Mouse (Mus musculus) testis, adult 2 months (tissue): ENCODE measurements around the gene Gm10220. TPM values are rescaled to one million over a fixed set of nuclear protein-coding genes. Genes with fewer than 3 reads are reported as not detected.

Experiments
- H3K27ac ChIP-seq: fragments of 200-500 bp; 2 replicates; pipeline ENCODE4 v1.5.1; 2012; ENCODE audit warnings: low read depth, low read length; ENCODE audit not compliant: control insufficient read depth, insufficient read depth
- H3K27me3 ChIP-seq: fragments of 200-500 bp; 2 replicates; pipeline ENCODE4 v1.6.1; 2012; ENCODE audit warnings: mild to moderate bottlenecking, low read length, moderate library complexity; ENCODE audit not compliant: control insufficient read depth, insufficient read depth
- H3K36me3 ChIP-seq: fragments of 200-500 bp; 2 replicates; pipeline ENCODE4 v1.6.1; 2012; ENCODE audit warnings: mild to moderate bottlenecking, low read length; ENCODE audit not compliant: control insufficient read depth, insufficient read depth
- H3K4me1 ChIP-seq: fragments of 200-500 bp; 2 replicates; pipeline ENCODE4 v1.6.1; 2012; ENCODE audit warnings: low read length; ENCODE audit not compliant: control insufficient read depth, insufficient read depth
- H3K4me3 ChIP-seq: fragments of 200-500 bp; 2 replicates; pipeline ENCODE4 v1.5.1; 2012; ENCODE audit warnings: low read depth, mild to moderate bottlenecking, low read length, moderate library complexity, mixed read lengths; ENCODE audit not compliant: control insufficient read depth
- CTCF ChIP-seq: fragments of 200-500 bp; IDR thresholded peaks from 2 replicates; pipeline ENCODE4 v1.5.1; 2012; ENCODE audit warnings: low read depth, mild to moderate bottlenecking, inconsistent platforms, low read length, moderate library complexity; ENCODE audit not compliant: control insufficient read depth, insufficient read depth, insufficient replicate concordance
- POLR2A ChIP-seq: fragments of 200-500 bp; IDR thresholded peaks from 2 replicates; pipeline ENCODE4 v1.6.1; 2012; ENCODE audit warnings: low read depth, mild to moderate bottlenecking, inconsistent platforms, low read length, moderate library complexity; ENCODE audit not compliant: control insufficient read depth
- polyA plus RNA-seq: library from polyadenylated mRNA; depleted of rRNA; stranded (reverse); fragments of >200 nt; gene quantifications from 2 replicates; pipeline ENCODE4 v1.2.3, GENCODE M21; 2012; rRNA removed

Gene Gm10220
- polyA plus RNA-seq, 1 experiment, result 2.8 TPM

GRCm38 (mm10) chr5:26070716-26071115 lies 50.5 kb downstream of the Gm10220 start:
- H3K36me3 ChIP-seq, result no peaks in the 10 kb centered on the region
- H3K27ac ChIP-seq, result no peak overlapping the region
- H3K4me1 ChIP-seq, result no peaks in the 10 kb centered on the region
- TF ChIP-seq POLR2A (no peak), CTCF (no peak)
- H3K27me3 ChIP-seq, result no peaks in the 10 kb centered on the region
- no peak overlapping the region for H3K4me3 ChIP-seq

Other genes with a start within 250 kb of the Gm10220 start
- gene Gm21663, start 179.0 kb downstream of the Gm10220 start, polyA plus RNA-seq, result 2.6 and 4.1 TPM in 2 replicates
- 0.49 and 0.73 TPM in 2 replicates for gene Gm21671, start 167.0 kb downstream of the Gm10220 start, polyA plus RNA-seq
- gene Gm21680, start 148.8 kb downstream of the Gm10220 start, polyA plus RNA-seq, result 0.57 and 0.96 TPM in 2 replicates
- 1.6 and 2.1 TPM in 2 replicates for gene Gm21698, start 132.8 kb downstream of the Gm10220 start, polyA plus RNA-seq
- gene Gm1979, start 116.6 kb downstream of the Gm10220 start, polyA plus RNA-seq, result 0.90 and 1.2 TPM in 2 replicates
- gene Gm5862, start 98.5 kb downstream of the Gm10220 start, polyA plus RNA-seq, result 1.6 and 2.3 TPM in 2 replicates
- gene Speer4a, start 81.9 kb downstream of the Gm10220 start, polyA plus RNA-seq, result 1.4 and 1.7 TPM in 2 replicates
- gene Gm7347, start 62.8 kb downstream of the Gm10220 start, polyA plus RNA-seq, result 1.2 and 1.8 TPM in 2 replicates
- gene Gm10471, start 32.1 kb downstream of the Gm10220 start, polyA plus RNA-seq, result 0.61 and 0.96 TPM in 2 replicates
- 1.8 and 2.2 TPM in 2 replicates for gene 5031410I06Rik, start 16.1 kb downstream of the Gm10220 start, polyA plus RNA-seq
- 3.5 and 4.7 TPM in 2 replicates for gene Gm7361, start 136.3 kb upstream of the Gm10220 start, polyA plus RNA-seq